Mouse (Mus musculus) spleen, adult 2 months (tissue): ENCODE results near the gene Zfp276. TPM values are rescaled to one million over a fixed set of nuclear protein-coding genes. Genes with fewer than 3 reads are reported as not detected.
"Not testable (repeated sequence)": the region's sequence is repeated elsewhere in the genome, so short reads cannot be mapped to it uniquely, and the experiment has no call there.

Experiments
- DNase-seq, 2 experiments: peaks; one replicate each; pipeline versions ENCODE4 v3.0.0 to v3.0.0-alpha.2; 2012 to 2021; ENCODE audit warnings: low spot score in 2 of 2, low read depth in 1 of 2
- H3K27ac ChIP-seq: fragments of 200-500 bp; 2 replicates; pipeline ENCODE4 v1.5.1; 2012; ENCODE audit warnings: low read length, inconsistent platforms; ENCODE audit not compliant: insufficient read depth
- H3K27me3 ChIP-seq: fragments of 200-500 bp; 2 replicates; pipeline ENCODE4 v1.6.1; 2012; ENCODE audit warnings: mild to moderate bottlenecking, moderate library complexity, low read length, inconsistent platforms; ENCODE audit not compliant: control insufficient read depth, insufficient read depth
- H3K36me3 ChIP-seq: fragments of 200-500 bp; 2 replicates; pipeline ENCODE4 v1.6.1; 2012; ENCODE audit warnings: mild to moderate bottlenecking, low read length, inconsistent platforms; ENCODE audit not compliant: control insufficient read depth, insufficient read depth
- H3K4me1 ChIP-seq: fragments of 200-500 bp; 2 replicates; pipeline ENCODE4 v1.6.1; 2011; ENCODE audit warnings: inconsistent platforms; ENCODE audit not compliant: control insufficient read depth, insufficient read depth, insufficient read length
- H3K4me3 ChIP-seq: fragments of 200-500 bp; 2 replicates; pipeline ENCODE4 v1.5.1; 2011; ENCODE audit warnings: mild to moderate bottlenecking, inconsistent platforms; ENCODE audit not compliant: insufficient read depth, insufficient read length; ENCODE audit errors: extremely low read depth
- CTCF ChIP-seq: fragments of 200-500 bp; IDR thresholded peaks from 2 replicates; pipeline ENCODE4 v1.5.1; 2011; ENCODE audit warnings: mild to moderate bottlenecking, inconsistent platforms; ENCODE audit not compliant: insufficient read depth, insufficient read length, insufficient replicate concordance; ENCODE audit errors: extremely low read depth
- POLR2A ChIP-seq: fragments of 200-500 bp; IDR thresholded peaks from 2 replicates; pipeline ENCODE4 v1.6.1; 2011; ENCODE audit warnings: low read depth, low read length, inconsistent platforms
- WGBS: fragments of 180-500 bp; shearing (Covaris S2); methylation state at CpG from one replicate; pipeline ENCODE4 v1.1.7; 2018; 5-methylcytosine and 5-hydroxymethylcytosine counted together
- polyA plus RNA-seq: library from polyadenylated mRNA; depleted of rRNA; stranded (reverse); fragments of >200 nt; gene quantifications from 2 replicates; pipeline ENCODE4 v1.2.3, GENCODE M21; 2012

The Zfp276 gene
- polyA plus RNA-seq, 1 experiment = 32.6 TPM

GRCm38 (mm10) chr8:123257114-123257513 is 3.1 kb downstream of the Zfp276 start:
- H3K27ac ChIP-seq = no peak overlapping the region
- DNase-seq = no peak
- no peak overlapping the region for H3K4me3 ChIP-seq
- TF ChIP-seq CTCF (no peak), POLR2A (no peak)
- 92% methylated on average over 3 of the region's 3 CpGs for WGBS
- H3K36me3 ChIP-seq = peaks cover 27% of the 10 kb centered on the region
- H3K27me3 ChIP-seq = no peaks in the 10 kb centered on the region
- peaks cover 10% of the 10 kb centered on the region for H3K4me1 ChIP-seq

- not testable (repeated sequence) for H3K4me1 ChIP-seq, H3K27ac ChIP-seq, H3K4me3 ChIP-seq, DNase-seq, H3K27me3 ChIP-seq
- H3K36me3 ChIP-seq = peaks cover 27% of the 10 kb centered on the region
- 90% methylated on average over 8 of the region's 8 CpGs for WGBS
Observed at GRCm38 (mm10) chr8:123257593-123257992, 3.6 kb downstream of the Zfp276 start.

GRCm38 (mm10) chr8:123267926-123268656 is 14.1 kb downstream of the Zfp276 start:
- Histone ChIP-seq H3K4me1 (no peaks in the 10 kb centered on the region), H3K27ac (no peak overlapping the region), H3K4me3 (no peak overlapping the region), H3K27me3 (no peaks in the 10 kb centered on the region), H3K36me3 (peaks cover 48% of the 10 kb centered on the region)
- DNase-seq = no peak
- no peak for TF ChIP-seq CTCF
- TF ChIP-seq POLR2A = no peak
- WGBS = 96% methylated on average over 14 of the region's 14 CpGs

- Histone ChIP-seq H3K27me3 (no peaks in the 10 kb centered on the region), H3K4me1 (no peaks in the 10 kb centered on the region), H3K36me3 (peaks cover 30% of the 10 kb centered on the region), H3K27ac (no peak overlapping the region), H3K4me3 (no peak overlapping the region)
- TF ChIP-seq CTCF (no peak), POLR2A (no peak)
- no peak for DNase-seq
- WGBS = 96% methylated on average over 10 of the region's 10 CpGs
Observed at GRCm38 (mm10) chr8:123271147-123271546, 17.2 kb downstream of the Zfp276 start.

- H3K27ac ChIP-seq = no peak overlapping the region
- DNase-seq = no peak
- no peaks in the 10 kb centered on the region for H3K27me3 ChIP-seq
- peaks cover 26% of the 10 kb centered on the region for H3K36me3 ChIP-seq
- H3K4me1 ChIP-seq = no peaks in the 10 kb centered on the region
- 92% methylated on average over 4 of the region's 4 CpGs for WGBS
- no peak overlapping the region for H3K4me3 ChIP-seq
- no peak for TF ChIP-seq POLR2A
- no peak for TF ChIP-seq CTCF
Observed at GRCm38 (mm10) chr8:123271901-123272300, 17.9 kb downstream of the Zfp276 start.

DNA sequence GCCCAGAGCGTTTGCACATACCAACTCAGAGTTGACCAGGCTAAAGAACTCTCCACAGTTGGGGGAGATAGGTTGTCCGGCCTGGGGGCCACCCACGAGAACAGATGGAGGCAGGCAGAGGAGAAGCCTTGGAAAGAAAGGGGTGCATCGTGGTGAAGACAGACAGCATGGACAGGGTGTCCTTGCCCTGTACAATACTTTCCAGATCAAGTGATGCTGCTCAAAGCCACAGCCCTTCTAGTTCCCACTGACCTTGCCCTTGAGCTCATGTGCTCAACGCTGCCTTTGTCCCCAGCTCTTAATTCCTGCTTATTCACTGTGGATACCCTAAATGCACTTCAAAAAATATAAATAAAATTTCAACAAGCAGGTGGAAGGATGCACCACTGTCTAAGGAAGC is 20.5 kb downstream of the Zfp276 start:
- Histone ChIP-seq H3K4me1 (no peaks in the 10 kb centered on the region), H3K27me3 (no peaks in the 10 kb centered on the region), H3K36me3 (peaks cover 8% of the 10 kb centered on the region), H3K4me3 (no peak overlapping the region), H3K27ac (no peak overlapping the region)
- no peak for TF ChIP-seq CTCF
- no peak for TF ChIP-seq POLR2A
- 89% methylated on average over 5 of the region's 5 CpGs for WGBS
- DNase-seq = no peak

GRCm38 (mm10) chr8:123275096-123275495 is 21.1 kb downstream of the Zfp276 start:
- 95% methylated on average over 12 of the region's 12 CpGs for WGBS
- H3K4me1 ChIP-seq = no peaks in the 10 kb centered on the region
- no peak overlapping the region for H3K4me3 ChIP-seq
- TF ChIP-seq POLR2A (no peak), CTCF (no peak)
- no peak overlapping the region for H3K27ac ChIP-seq
- DNase-seq = no peak
- H3K36me3 ChIP-seq = peaks cover 5% of the 10 kb centered on the region
- H3K27me3 ChIP-seq = no peaks in the 10 kb centered on the region
